Mouse (Mus musculus) myocyte (in vitro differentiated cells): ENCODE results near the gene Nemf. TPM values are rescaled to one million over a fixed set of nuclear protein-coding genes. Genes with fewer than 3 reads are reported as not detected.
"Not testable (repeated sequence)": the region's sequence is repeated elsewhere in the genome, so short reads cannot be mapped to it uniquely, and the experiment has no call there.

Experiments
- H3K27me3 ChIP-seq: one replicate; pipeline ENCODE4 v1.6.1; 2011; ENCODE audit not compliant: control insufficient read depth, insufficient read depth, insufficient read length
- H3K36me3 ChIP-seq: one replicate; pipeline ENCODE4 v1.6.1; 2011; ENCODE audit not compliant: control insufficient read depth, insufficient read depth
- H3K4me2 ChIP-seq: one replicate; pipeline ENCODE4 v1.6.1; 2011; ENCODE audit warnings: low read depth, control low read depth
- H3K4me3 ChIP-seq: one replicate; pipeline ENCODE4 v1.5.1; 2011; ENCODE audit warnings: mild to moderate bottlenecking, control low read depth, moderate library complexity
- H3K79me2 ChIP-seq: one replicate; pipeline ENCODE4 v1.6.1; 2011; ENCODE audit not compliant: control insufficient read depth, insufficient read depth
- H3ac ChIP-seq: one replicate; pipeline ENCODE4 v1.6.1; 2011; ENCODE audit not compliant: control insufficient read depth, insufficient read length
- CEBPB ChIP-seq: IDR thresholded peaks from 2 replicates; pipeline ENCODE4 v1.6.1; 2011; ENCODE audit warnings: mild to moderate bottlenecking, moderate library complexity; ENCODE audit not compliant: poor library complexity, insufficient read depth, severe bottlenecking
- E2F4 ChIP-seq: IDR thresholded peaks from one replicate; pipeline ENCODE4 v1.6.1; 2011; ENCODE audit warnings: mild to moderate bottlenecking, control low read depth, moderate library complexity; ENCODE audit not compliant: insufficient read depth
- MAX ChIP-seq: IDR thresholded peaks from one replicate; pipeline ENCODE4 v1.6.1; 2011; ENCODE audit warnings: low read depth, mild to moderate bottlenecking, control low read depth
- MYOD1 ChIP-seq, 3 experiments: IDR thresholded peaks; one replicate each; pipeline ENCODE4 v1.6.1; 2011; ENCODE audit warnings: control low read depth in 2 of 3, low read depth in 2 of 3, mild to moderate bottlenecking in 2 of 3, moderate library complexity in 1 of 3; ENCODE audit not compliant: insufficient read length in 2 of 3, control insufficient read depth in 1 of 3
- MYOG ChIP-seq, 3 experiments: IDR thresholded peaks; one replicate each; pipeline ENCODE4 v1.6.1; 2011; ENCODE audit warnings: control low read depth in 2 of 3, low read depth in 2 of 3, mild to moderate bottlenecking in 2 of 3; ENCODE audit not compliant: insufficient read length in 2 of 3, control insufficient read depth in 1 of 3, insufficient read depth in 1 of 3
- POLR2A ChIP-seq: IDR thresholded peaks from one replicate; pipeline ENCODE4 v1.6.1; 2011; ENCODE audit warnings: low read depth, mild to moderate bottlenecking, control low read depth, moderate library complexity; ENCODE audit not compliant: insufficient read length
- POLR2AphosphoS2 ChIP-seq: IDR thresholded peaks from one replicate; pipeline ENCODE4 v1.6.1; 2011; ENCODE audit warnings: low read depth, control low read depth; ENCODE audit not compliant: insufficient read length
- REST ChIP-seq: IDR thresholded peaks from one replicate; pipeline ENCODE4 v1.6.1; 2011; ENCODE audit warnings: mild to moderate bottlenecking, control low read depth, moderate library complexity; ENCODE audit not compliant: insufficient read depth, insufficient read length
- SRF ChIP-seq: IDR thresholded peaks from one replicate; pipeline ENCODE4 v1.6.1; 2011; ENCODE audit warnings: low read depth; ENCODE audit not compliant: control insufficient read depth, insufficient read length
- TCF12 ChIP-seq: IDR thresholded peaks from one replicate; pipeline ENCODE4 v1.6.1; 2011; ENCODE audit warnings: mild to moderate bottlenecking, control low read depth; ENCODE audit not compliant: poor library complexity, insufficient read depth, severe bottlenecking
- TCF3 ChIP-seq: IDR thresholded peaks from one replicate; pipeline ENCODE4 v1.6.1; 2011; ENCODE audit warnings: low read depth, control low read depth; ENCODE audit not compliant: insufficient read length
- USF1 ChIP-seq: IDR thresholded peaks from one replicate; pipeline ENCODE4 v1.6.1; 2011; ENCODE audit warnings: low read depth, mild to moderate bottlenecking, control low read depth, moderate library complexity
- polyA plus RNA-seq: library from polyadenylated mRNA; unstranded; fragments of >200 nt; fragmentation: generic; extraction: Trizol; gene quantifications from one replicate; pipeline ENCODE4 v1.2.1, GENCODE M21; 2012; ENCODE audit warnings: missing spikeins

The Nemf gene
- polyA plus RNA-seq, 1 experiment = 6.8 TPM

DNA sequence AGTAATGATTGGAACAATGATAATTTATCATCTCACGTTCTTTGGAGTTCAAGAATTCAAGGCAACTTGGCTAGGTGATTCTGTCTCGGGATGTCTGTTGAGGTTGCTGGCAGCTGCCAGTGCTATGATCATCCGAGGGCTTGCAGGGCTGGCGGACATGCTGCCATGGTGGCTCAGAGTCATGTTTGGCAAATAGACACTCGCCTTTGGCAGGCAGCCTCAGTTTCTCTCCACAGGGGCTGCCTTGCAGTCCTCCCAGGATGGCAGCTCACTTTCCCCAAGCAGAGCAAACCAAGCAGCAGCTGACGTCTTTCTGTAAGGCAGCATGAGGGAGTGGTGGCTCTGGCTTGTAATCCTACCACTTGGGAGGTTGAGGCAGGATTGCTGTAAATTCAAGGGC lies 37.5 kb upstream of the Nemf start:
- Histone ChIP-seq H3K4me2 (no peak overlapping the region), H3K79me2 (no peaks in the 10 kb centered on the region), H3K36me3 (no peaks in the 10 kb centered on the region), H3K4me3 (no peak overlapping the region), H3K27me3 (no peaks in the 10 kb centered on the region), H3ac (no peak overlapping the region)
- TF ChIP-seq MAX = no peak
- TF ChIP-seq USF1 = no peak
- no peak for TF ChIP-seq E2F4
- TF ChIP-seq TCF3 = no peak
- TF ChIP-seq POLR2AphosphoS2 = no peak
- no peak for TF ChIP-seq REST
- no peak for TF ChIP-seq SRF
- TF ChIP-seq MYOG (IDR thresholded peaks at IDR 0.05; ENCODE audit: control insufficient read depth in 1 of 3, insufficient read depth in 1 of 3, insufficient read length in 2 of 3, low read depth in 2 of 3) = no peak

DNA sequence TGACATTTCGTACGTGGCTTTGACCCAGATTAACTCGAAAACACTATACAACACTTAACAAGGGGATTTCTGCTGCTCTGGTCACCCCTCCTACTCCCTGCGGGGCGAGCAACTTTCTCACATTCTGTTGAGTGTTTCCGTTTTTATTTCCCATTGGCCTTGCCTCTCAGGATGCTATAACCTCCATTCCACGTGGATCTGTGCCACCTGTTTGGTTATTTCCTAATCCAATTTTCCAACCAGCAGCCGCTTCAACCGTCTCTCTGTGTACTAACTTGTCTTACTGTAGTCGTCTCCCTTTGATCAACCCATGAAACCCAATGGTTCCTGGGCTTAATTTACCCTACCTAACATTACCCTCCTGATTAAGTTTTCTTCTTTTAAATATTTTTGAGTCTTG lies 36.1 kb upstream of the Nemf start:
- Histone ChIP-seq H3ac (no peak overlapping the region), H3K36me3 (no peaks in the 10 kb centered on the region), H3K27me3 (no peaks in the 10 kb centered on the region), H3K4me3 (no peak overlapping the region), H3K4me2 (no peak overlapping the region), H3K79me2 (no peaks in the 10 kb centered on the region)
- TF ChIP-seq SRF = no peak

DNA sequence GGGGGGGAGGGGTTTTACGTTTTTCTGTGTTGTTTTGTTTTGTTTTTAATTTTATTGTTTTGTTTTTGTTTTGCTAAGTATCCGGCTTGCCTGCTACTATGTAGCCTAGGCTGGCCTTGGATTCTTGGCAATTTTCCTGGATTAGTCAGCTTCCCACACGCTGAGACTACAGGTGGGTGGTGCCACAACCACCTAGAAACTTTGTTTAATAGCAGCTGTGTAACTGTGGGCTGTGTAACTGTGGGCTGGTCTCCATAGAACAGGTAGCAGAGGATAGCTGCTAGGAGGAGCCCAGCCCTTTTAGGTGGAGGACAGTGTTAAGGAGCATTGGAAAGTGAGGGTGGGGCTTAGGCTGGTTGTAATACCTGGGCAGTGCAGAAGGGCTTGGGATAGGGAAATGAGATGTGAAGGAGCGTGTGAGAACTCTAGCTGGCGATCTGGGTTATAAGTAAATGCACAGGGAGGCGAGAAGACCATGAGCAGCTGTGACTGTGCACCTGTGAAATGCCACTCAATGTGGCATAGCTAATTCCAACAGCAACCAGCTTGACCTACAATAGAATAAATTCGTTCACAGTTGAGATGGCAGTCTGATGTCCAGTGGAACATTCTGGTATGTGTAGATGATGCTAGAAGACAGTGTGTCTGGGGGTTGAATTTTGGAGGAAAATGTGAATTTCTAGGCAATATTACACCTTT lies 33.2 kb upstream of the Nemf start:
- H3K4me2 ChIP-seq = no peak overlapping the region
- TF ChIP-seq TCF3 = peak; percentile 20
- no peak for TF ChIP-seq SRF
- TF ChIP-seq REST = no peak
- TF ChIP-seq CEBPB = no peak
- no peak for TF ChIP-seq POLR2AphosphoS2
- no peak for TF ChIP-seq MYOG (IDR thresholded peaks at IDR 0.05; ENCODE audit: control insufficient read depth in 1 of 3, insufficient read depth in 1 of 3, insufficient read length in 2 of 3, low read depth in 2 of 3)
- no peak for TF ChIP-seq TCF12
- no peak for TF ChIP-seq E2F4
- no peak for TF ChIP-seq POLR2A
- TF ChIP-seq USF1 = no peak
- no peak for TF ChIP-seq MAX
- peak; percentile 14 to 92 (median 81) for TF ChIP-seq MYOD1 (IDR thresholded peaks at IDR 0.05; ENCODE audit: control insufficient read depth in 1 of 3, insufficient read length in 2 of 3, low read depth in 2 of 3)
- H3ac ChIP-seq = no peak overlapping the region
- no peaks in the 10 kb centered on the region for H3K27me3 ChIP-seq
- no peak overlapping the region for H3K4me3 ChIP-seq
- no peaks in the 10 kb centered on the region for H3K36me3 ChIP-seq
- no peaks in the 10 kb centered on the region for H3K79me2 ChIP-seq

DNA sequence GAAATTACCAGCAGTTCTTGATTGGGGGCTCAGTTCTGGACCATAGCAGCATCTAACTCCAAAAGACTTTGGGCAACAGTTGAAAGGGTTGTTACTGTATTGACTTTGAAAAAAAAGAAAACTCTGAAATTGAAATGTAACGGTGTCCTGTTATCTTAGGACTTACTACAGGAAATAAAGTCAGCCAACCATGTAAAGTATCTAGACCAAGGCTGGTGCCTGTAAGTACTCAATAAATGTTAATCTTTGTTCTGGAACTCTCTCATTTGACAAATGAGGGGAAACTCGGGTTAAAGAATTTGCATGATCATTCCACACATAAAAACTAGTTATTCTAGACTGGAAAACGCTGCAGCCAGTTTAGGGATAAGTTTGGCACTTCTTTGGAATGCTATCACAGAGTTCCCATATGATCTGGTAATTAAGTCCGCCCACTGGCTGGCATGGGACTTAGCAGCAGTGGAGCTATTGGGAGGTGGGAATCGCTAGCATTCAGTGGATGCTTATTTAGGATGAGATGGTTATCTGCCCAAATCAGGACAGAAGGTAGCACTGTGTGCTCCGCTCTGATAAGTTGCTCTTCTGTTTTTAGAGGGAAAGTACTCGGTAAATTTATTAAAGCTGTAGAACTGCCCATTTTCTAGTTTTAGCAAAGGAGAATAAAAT lies 32.4 kb upstream of the Nemf start:
- no peaks in the 10 kb centered on the region for H3K27me3 ChIP-seq
- TF ChIP-seq MYOD1 (IDR thresholded peaks at IDR 0.05; ENCODE audit: control insufficient read depth in 1 of 3, insufficient read length in 2 of 3, low read depth in 2 of 3) (no peak), USF1 (no peak), POLR2A (no peak), CEBPB (no peak), POLR2AphosphoS2 (no peak), MYOG (IDR thresholded peaks at IDR 0.05; ENCODE audit: control insufficient read depth in 1 of 3, insufficient read depth in 1 of 3, insufficient read length in 2 of 3, low read depth in 2 of 3) (no peak), MAX (no peak), REST (no peak)

DNA sequence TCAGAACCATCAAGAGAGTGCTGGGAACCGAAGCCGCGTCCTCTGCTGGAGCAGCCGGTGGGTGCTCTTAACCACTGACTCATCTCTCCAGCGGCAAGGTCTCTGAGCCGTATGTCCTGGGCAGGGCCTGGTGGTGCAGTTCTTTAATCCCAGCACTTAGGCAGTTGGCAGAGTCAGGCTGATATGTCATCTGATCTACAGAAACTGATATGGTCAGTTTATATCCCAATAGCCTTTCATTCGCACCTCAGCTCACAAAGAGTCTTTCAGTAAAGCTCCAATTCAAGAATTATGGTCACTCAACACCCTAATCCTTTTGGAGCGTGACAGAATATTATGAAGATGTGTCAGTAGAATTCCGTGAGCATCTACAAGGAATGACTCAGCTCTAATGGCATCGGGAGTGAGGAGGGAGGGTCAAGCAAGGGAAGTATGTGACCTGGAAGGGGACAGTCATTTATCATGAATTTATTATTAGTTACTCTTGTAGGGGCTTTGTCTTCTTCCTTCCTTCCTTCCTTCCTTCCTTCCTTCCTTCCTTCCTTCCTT lies 31.4 kb upstream of the Nemf start:
- no peaks in the 10 kb centered on the region for H3K36me3 ChIP-seq
- no peak overlapping the region for H3ac ChIP-seq
- no peaks in the 10 kb centered on the region for H3K27me3 ChIP-seq
- H3K4me2 ChIP-seq = peak overlapping the region; percentile 65
- H3K79me2 ChIP-seq = no peaks in the 10 kb centered on the region
- TF ChIP-seq USF1 = no peak
- peak in 1 of 3 experiments; percentile 37 for TF ChIP-seq MYOG (IDR thresholded peaks at IDR 0.05; ENCODE audit: control insufficient read depth in 1 of 3, insufficient read depth in 1 of 3, insufficient read length in 2 of 3, low read depth in 2 of 3)
- no peak for TF ChIP-seq TCF12
- no peak overlapping the region for H3K4me3 ChIP-seq

More for the DNA sequence above, 32.4 kb upstream of the Nemf start:
- Histone ChIP-seq H3K36me3 (no peaks in the 10 kb centered on the region), H3K4me2 (no peak overlapping the region), H3K79me2 (no peaks in the 10 kb centered on the region), H3ac (no peak overlapping the region), H3K4me3 (no peak overlapping the region)

DNA sequence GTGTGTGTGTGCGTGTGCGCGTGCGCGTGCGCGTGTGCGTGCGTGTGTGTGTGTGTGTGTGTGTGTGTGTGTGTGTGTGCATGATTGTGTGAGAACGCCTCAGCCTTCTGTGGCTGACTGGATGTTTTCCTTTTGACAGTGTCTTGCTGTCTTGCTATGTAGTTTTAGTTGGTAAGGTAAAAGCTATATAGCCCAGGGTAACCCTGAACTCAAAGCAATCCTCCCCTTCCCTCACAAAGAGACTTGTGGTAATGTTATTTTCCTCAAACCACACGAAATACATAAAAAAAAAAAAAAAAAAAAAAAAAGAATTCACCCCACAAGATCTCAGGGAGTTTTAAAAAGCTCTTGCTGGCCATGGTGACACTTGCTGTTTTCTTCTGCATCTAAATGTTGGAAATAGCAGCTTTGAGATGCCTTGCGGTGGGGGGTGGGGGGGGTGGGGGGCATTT lies 29.3 kb upstream of the Nemf start:
- not testable (repeated sequence) for H3K4me3 ChIP-seq, H3K79me2 ChIP-seq, H3K27me3 ChIP-seq

More for the DNA sequence above, 29.3 kb upstream of the Nemf start:
- not testable (repeated sequence) for H3K36me3 ChIP-seq, H3ac ChIP-seq, H3K4me2 ChIP-seq
